Mouse (Mus musculus) forebrain, postnatal 0 days (tissue): ENCODE measurements at regions not wholly inside any gene's neighbourhood (a gene's known extent, or its start where the extent isn't known, plus 50 kb on each side); places are given as distances from the start of the nearest gene placed in this dataset.

Experiments
- ATAC-seq: fragments of 200-750 bp; cut with Nextera tagmentation; 2 replicates; pipeline ENCODE4 v1.8.0; 2017; ENCODE audit warnings: mild to moderate bottlenecking, moderate library complexity
- DNase-seq: peaks from one replicate; pipeline ENCODE4 v3.0.0-alpha.2; 2015
- H3K27ac ChIP-seq: fragments of 300-500 bp; sonication (generic); 2 replicates; pipeline ENCODE4 v1.5.1; 2014; ENCODE audit warnings: low read depth, mild to moderate bottlenecking, antibody characterized with exemption, low read length, moderate library complexity, mixed read lengths
- H3K27me3 ChIP-seq: fragments of 300-500 bp; sonication (generic); 2 replicates; pipeline ENCODE4 v1.6.1; 2014; ENCODE audit warnings: mild to moderate bottlenecking, low read length, mixed read lengths; ENCODE audit not compliant: insufficient read depth
- H3K36me3 ChIP-seq: fragments of 300-500 bp; sonication (generic); 2 replicates; pipeline ENCODE4 v1.6.1; 2014; ENCODE audit warnings: mild to moderate bottlenecking, moderate library complexity; ENCODE audit not compliant: insufficient read depth
- H3K4me1 ChIP-seq: fragments of 300-500 bp; sonication (generic); 2 replicates; pipeline ENCODE4 v1.6.1; 2014; ENCODE audit warnings: antibody characterized with exemption; ENCODE audit not compliant: insufficient read depth
- H3K4me2 ChIP-seq: fragments of 300-500 bp; sonication (generic); 2 replicates; pipeline ENCODE4 v1.6.1; 2014; ENCODE audit warnings: low read depth, mild to moderate bottlenecking, moderate library complexity
- H3K4me3 ChIP-seq: fragments of 300-500 bp; sonication (generic); 2 replicates; pipeline ENCODE4 v1.5.1; 2014; ENCODE audit warnings: low read depth, low read length, mixed read lengths
- H3K9ac ChIP-seq: fragments of 300-500 bp; sonication (generic); 2 replicates; pipeline ENCODE4 v1.6.1; 2014; ENCODE audit warnings: mild to moderate bottlenecking
- H3K9me3 ChIP-seq: fragments of 300-500 bp; sonication (generic); 2 replicates; pipeline ENCODE4 v1.6.1; 2016; ENCODE audit warnings: low read length
- CTCF ChIP-seq: sonication (generic); IDR thresholded peaks from 2 replicates; pipeline ENCODE4 v1.5.1; 2016; ENCODE audit warnings: antibody characterized with exemption, control low read depth, low read depth
- WGBS: fragments of 180-500 bp; shearing (Covaris S2); extraction: QIAGEN DNeasy Blood & Tissue Kit; methylation state at CpG from one replicate; pipeline ENCODE4 v1.1.7; 2014; 5-methylcytosine and 5-hydroxymethylcytosine counted together

GRCm38 (mm10) chr9:67610696-67611095 is 51.2 kb upstream of the Tln2 start:
- WGBS, result 92% methylated on average over 6 of the region's 6 CpGs
- TF ChIP-seq CTCF, result no peak
- H3K36me3 ChIP-seq, result no peaks in the 10 kb centered on the region
- H3K9me3 ChIP-seq, result no peaks in the 10 kb centered on the region
- ATAC-seq (no peak), DNase-seq (no peak)
- no peaks in the 10 kb centered on the region for H3K4me1 ChIP-seq
- no peak overlapping the region for H3K4me2 ChIP-seq
- no peaks in the 10 kb centered on the region for H3K27me3 ChIP-seq
- H3K27ac ChIP-seq, result no peak overlapping the region
- no peak overlapping the region for H3K9ac ChIP-seq
- H3K4me3 ChIP-seq, result no peak overlapping the region

GRCm38 (mm10) chr9:67611676-67612075 is 52.2 kb upstream of the Tln2 start:
- WGBS, result 93% methylated on average over 6 of the region's 6 CpGs
- no peak for ATAC-seq
- no peak for TF ChIP-seq CTCF

GRCm38 (mm10) chr9:67612101-67612500 is 52.6 kb upstream of the Tln2 start:
- no peak for ATAC-seq

More at GRCm38 (mm10) chr9:67611676-67612075, 52.2 kb upstream of the Tln2 start:
- Histone ChIP-seq H3K4me3 (no peak overlapping the region), H3K4me1 (no peaks in the 10 kb centered on the region), H3K9ac (no peak overlapping the region), H3K4me2 (no peak overlapping the region), H3K36me3 (no peaks in the 10 kb centered on the region), H3K9me3 (no peaks in the 10 kb centered on the region), H3K27me3 (no peaks in the 10 kb centered on the region), H3K27ac (no peak overlapping the region)
- no peak for DNase-seq

GRCm38 (mm10) chr9:67614068-67614727 is 54.7 kb upstream of the Tln2 start:
- Histone ChIP-seq H3K36me3 (no peaks in the 10 kb centered on the region), H3K4me2 (no peak overlapping the region), H3K9ac (no peak overlapping the region), H3K9me3 (no peaks in the 10 kb centered on the region), H3K27ac (no peak overlapping the region), H3K4me1 (no peaks in the 10 kb centered on the region), H3K27me3 (no peaks in the 10 kb centered on the region), H3K4me3 (no peak overlapping the region)
- no peak for ATAC-seq
- 76% methylated on average over 2 of the region's 2 CpGs for WGBS
- no peak for DNase-seq
- TF ChIP-seq CTCF, result no peak

More at GRCm38 (mm10) chr9:67612101-67612500, 52.6 kb upstream of the Tln2 start:
- Histone ChIP-seq H3K9me3 (no peaks in the 10 kb centered on the region), H3K27ac (no peak overlapping the region), H3K4me3 (no peak overlapping the region), H3K27me3 (no peaks in the 10 kb centered on the region), H3K4me2 (no peak overlapping the region), H3K36me3 (no peaks in the 10 kb centered on the region), H3K4me1 (no peaks in the 10 kb centered on the region), H3K9ac (no peak overlapping the region)
- DNase-seq, result no peak
- 100% methylated on average over 2 of the region's 2 CpGs for WGBS
- TF ChIP-seq CTCF, result no peak

- no peak overlapping the region for H3K4me2 ChIP-seq
- ATAC-seq (no peak), DNase-seq (no peak)
- H3K9me3 ChIP-seq, result no peaks in the 10 kb centered on the region
- no peak for TF ChIP-seq CTCF
- H3K4me3 ChIP-seq, result no peak overlapping the region
- H3K27ac ChIP-seq, result no peak overlapping the region
- H3K9ac ChIP-seq, result no peak overlapping the region
- no peaks in the 10 kb centered on the region for H3K27me3 ChIP-seq
- H3K36me3 ChIP-seq, result no peaks in the 10 kb centered on the region
- 90% methylated on average over 2 of the region's 2 CpGs for WGBS
- H3K4me1 ChIP-seq, result no peaks in the 10 kb centered on the region
Measured at GRCm38 (mm10) chr9:67616207-67616606, 56.7 kb upstream of the Tln2 start.

GRCm38 (mm10) chr9:67617341-67618217 is 58.1 kb upstream of the Tln2 start:
- Histone ChIP-seq H3K27me3 (no peaks in the 10 kb centered on the region), H3K36me3 (no peaks in the 10 kb centered on the region), H3K4me2 (no peak overlapping the region), H3K4me1 (no peaks in the 10 kb centered on the region), H3K9ac (no peak overlapping the region), H3K9me3 (no peaks in the 10 kb centered on the region), H3K4me3 (no peak overlapping the region), H3K27ac (no peak overlapping the region)
- ATAC-seq (no peak), DNase-seq (no peak)
- 36% methylated on average over 14 of the region's 14 CpGs for WGBS
- TF ChIP-seq CTCF, result no peak

GRCm38 (mm10) chr9:67620945-67621344 is 61.4 kb upstream of the Tln2 start:
- no peak for ATAC-seq
- Histone ChIP-seq H3K36me3 (no peaks in the 10 kb centered on the region), H3K27ac (no peak overlapping the region), H3K27me3 (no peaks in the 10 kb centered on the region), H3K9me3 (no peaks in the 10 kb centered on the region), H3K9ac (no peak overlapping the region), H3K4me2 (no peak overlapping the region), H3K4me1 (no peaks in the 10 kb centered on the region), H3K4me3 (no peak overlapping the region)
- WGBS, result 42% methylated on average over 3 of the region's 3 CpGs
- TF ChIP-seq CTCF, result no peak
- no peak for DNase-seq
